Mouse (Mus musculus) bone marrow, adult 2 months (tissue): ENCODE results near the gene Galnt10. TPM values are rescaled to one million over a fixed set of nuclear protein-coding genes. Genes with fewer than 3 reads are reported as not detected.

ENCODE experiments used
- H3K27ac ChIP-seq: fragments of 200-500 bp; 2 replicates; pipeline ENCODE4 v1.5.1; 2012; ENCODE audit warnings: low read depth, mild to moderate bottlenecking, control low read depth, inconsistent platforms, low read length; ENCODE audit not compliant: control insufficient read depth, poor library complexity, insufficient read depth
- H3K4me1 ChIP-seq: fragments of 200-500 bp; 2 replicates; pipeline ENCODE4 v1.6.1; 2011; ENCODE audit warnings: low read length; ENCODE audit not compliant: control insufficient read depth, insufficient read depth
- H3K4me3 ChIP-seq: fragments of 200-500 bp; replicated peaks from 2 replicates; pipeline ENCODE3; 2011; ENCODE audit warnings: mild to moderate bottlenecking, low read depth, low read length, control low read depth; ENCODE audit not compliant: control insufficient read depth
- CTCF ChIP-seq: fragments of 200-500 bp; IDR thresholded peaks from 2 replicates; pipeline ENCODE4 v1.5.1; 2011; ENCODE audit warnings: low read length, control low read depth; ENCODE audit not compliant: control insufficient read depth, insufficient read depth
- POLR2A ChIP-seq: fragments of 200-500 bp; IDR thresholded peaks from 2 replicates; pipeline ENCODE4 v1.6.1; 2011; ENCODE audit warnings: low read depth, mild to moderate bottlenecking, control low read depth, low read length, borderline replicate concordance; ENCODE audit not compliant: control insufficient read depth
- WGBS: fragments of 180-500 bp; shearing (Covaris S2); methylation state at CpG from one replicate; pipeline ENCODE4 v1.1.7; 2018; 5-methylcytosine and 5-hydroxymethylcytosine counted together
- polyA plus RNA-seq: library from polyadenylated mRNA; stranded (reverse); fragments of >200 nt; gene quantifications from 2 replicates; pipeline ENCODE4 v1.2.4, GENCODE M21; 2011; ENCODE audit warnings: low replicate concordance; ENCODE audit not compliant: missing spikeins, insufficient read depth, insufficient read length

The Galnt10 gene
- polyA plus RNA-seq, 1 experiment: 16.6 TPM

DNA sequence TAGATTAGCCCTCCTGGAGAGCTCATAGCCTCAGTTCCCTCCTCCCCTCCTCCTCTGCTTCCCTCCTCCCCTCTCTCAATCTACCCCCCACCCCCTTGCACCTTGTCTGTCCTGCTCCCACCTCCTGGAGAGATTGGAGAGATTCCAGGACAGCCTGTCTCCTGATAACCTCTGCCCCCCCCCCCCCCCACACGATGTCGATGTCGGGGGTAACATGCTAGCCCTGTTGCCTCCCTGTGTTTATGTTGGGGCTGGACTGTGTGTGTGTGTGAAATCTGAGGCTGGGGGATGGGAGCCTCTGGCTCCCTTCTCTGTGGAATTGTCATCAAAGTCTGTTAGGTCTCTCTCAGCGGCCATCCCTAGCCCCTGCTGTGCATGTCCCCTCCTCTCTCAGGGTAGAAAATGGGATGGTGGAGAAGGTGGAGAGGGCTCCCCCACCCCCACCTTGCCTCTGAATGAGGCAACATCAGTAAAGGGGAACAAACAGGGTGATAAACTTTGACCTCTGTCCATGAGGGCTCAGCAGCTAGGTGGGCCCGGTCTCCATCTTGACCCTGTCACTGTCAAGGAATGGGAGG lies 26.0 kb downstream of the Galnt10 start:
- peaks cover 5% of the 10 kb centered on the region; the same call in 1 of the 2 replicates for H3K4me1 ChIP-seq
- WGBS: 55% methylated on average over 5 of the region's 5 CpGs
- no peak overlapping the region for H3K4me3 ChIP-seq
- TF ChIP-seq CTCF: no peak
- H3K27ac ChIP-seq: no peak overlapping the region

DNA sequence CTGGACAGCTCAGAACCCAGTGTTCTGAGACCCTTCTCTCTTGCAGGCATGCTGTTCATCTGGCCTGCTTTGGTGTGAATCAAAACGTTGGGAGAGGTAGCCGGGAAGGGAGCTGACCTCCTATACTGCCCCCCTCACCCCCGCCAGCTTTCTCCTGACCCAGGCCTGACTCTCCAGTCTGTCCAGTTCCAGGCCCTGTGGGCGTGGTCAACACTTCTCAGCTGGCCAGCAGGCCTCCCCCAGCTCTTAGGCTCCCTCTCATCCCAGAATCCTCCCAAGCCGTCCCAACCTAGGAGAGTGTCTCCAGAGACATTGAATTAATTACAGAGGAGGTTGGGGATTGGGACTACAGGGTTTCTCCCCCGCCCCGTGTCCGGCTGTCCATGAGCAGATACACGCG lies 26.6 kb downstream of the Galnt10 start:
- WGBS: 88% methylated on average over 10 of the region's 10 CpGs
- peaks cover 5% of the 10 kb centered on the region; the same call in 1 of the 2 replicates for H3K4me1 ChIP-seq
- H3K4me3 ChIP-seq: no peak overlapping the region
- no peak for TF ChIP-seq CTCF
- TF ChIP-seq POLR2A: no peak
- H3K27ac ChIP-seq: no peak overlapping the region

DNA sequence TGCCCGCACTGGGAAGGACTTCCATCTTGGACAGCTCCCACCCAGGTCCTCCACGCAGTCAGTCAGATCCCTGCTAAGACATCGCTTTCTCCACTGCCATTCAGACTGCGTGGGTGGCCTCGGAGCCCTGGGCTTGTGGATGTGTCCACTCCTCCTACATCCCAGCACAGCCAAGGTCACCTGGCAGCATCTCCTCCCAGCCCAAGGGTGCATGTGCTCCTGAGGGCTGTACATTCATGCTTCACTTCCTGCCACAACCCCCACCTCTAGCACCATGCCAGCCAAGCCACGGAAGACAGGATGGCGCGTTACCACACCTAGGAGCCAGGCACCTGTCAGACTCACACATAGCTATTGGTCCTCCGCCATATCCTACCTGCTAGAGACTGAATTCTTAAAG lies 27.8 kb downstream of the Galnt10 start:
- H3K27ac ChIP-seq: no peak overlapping the region
- 72% methylated on average over 9 of the region's 9 CpGs for WGBS
- H3K4me3 ChIP-seq: no peak overlapping the region
- TF ChIP-seq POLR2A (no peak), CTCF (no peak)
- peaks cover 5% of the 10 kb centered on the region; the same call in 1 of the 2 replicates for H3K4me1 ChIP-seq

DNA sequence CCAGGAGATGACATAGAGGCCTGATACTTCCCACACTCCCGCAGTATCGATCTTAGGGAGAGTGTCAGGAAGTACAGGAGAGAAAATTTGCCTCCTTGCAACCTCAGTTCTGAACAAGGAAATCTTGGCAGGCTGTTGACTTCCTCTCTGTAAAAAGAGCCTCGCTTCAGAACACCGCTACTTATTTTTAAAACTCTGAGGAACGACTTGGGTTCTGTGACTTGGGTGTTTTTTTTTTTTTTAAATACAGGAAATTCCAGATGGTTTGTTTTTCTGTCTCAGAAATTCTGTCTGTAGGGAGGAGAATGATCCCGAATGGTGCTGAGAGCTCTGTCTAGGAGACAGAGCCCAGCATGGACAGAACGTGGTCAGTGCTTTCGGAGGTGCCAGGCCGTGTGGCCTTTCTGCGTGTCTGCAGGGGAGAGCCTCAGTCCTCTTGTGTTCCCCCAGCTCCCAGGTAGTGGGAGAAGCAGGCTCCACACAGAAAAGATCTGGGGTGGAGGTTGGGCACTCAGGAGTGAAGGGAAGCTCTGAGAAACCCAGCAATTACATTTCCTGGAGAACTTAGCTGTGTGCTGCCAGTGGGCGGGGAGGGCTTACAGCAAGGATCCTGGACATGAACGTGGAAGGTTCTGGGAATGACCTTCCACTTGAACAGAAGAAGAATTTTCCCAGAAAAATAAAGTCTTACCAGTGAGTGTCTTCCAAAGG lies 28.9 kb downstream of the Galnt10 start:
- H3K4me1 ChIP-seq: peaks cover 5% of the 10 kb centered on the region; the same call in 1 of the 2 replicates
- 39% methylated on average over 12 of the region's 12 CpGs for WGBS
- no peak for TF ChIP-seq POLR2A
- TF ChIP-seq CTCF: no peak

DNA sequence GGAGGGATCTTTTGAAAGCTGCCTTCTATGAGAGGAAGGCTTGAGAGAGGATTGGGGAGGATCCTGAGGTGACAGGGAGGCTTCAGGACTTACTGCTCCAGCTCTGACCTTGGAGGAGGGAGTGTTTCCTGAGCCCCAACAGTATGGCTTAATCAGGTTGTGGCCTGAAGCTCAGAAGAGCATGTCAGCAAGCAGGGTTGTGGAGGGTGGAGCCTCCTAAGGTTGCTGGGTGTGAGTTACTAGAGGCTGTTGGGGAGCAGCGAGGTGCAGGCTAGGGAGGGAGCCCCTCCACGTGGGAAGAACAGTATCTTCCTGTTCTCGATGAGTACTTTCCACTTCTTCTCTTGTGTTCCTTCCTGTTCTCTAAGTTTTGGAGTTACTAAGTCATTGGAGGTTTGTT lies 32.0 kb downstream of the Galnt10 start:
- Histone ChIP-seq H3K27ac (no peak overlapping the region), H3K4me3 (no peak overlapping the region), H3K4me1 (peaks cover 5% of the 10 kb centered on the region; the same call in 1 of the 2 replicates)
- TF ChIP-seq POLR2A (no peak), CTCF (no peak)
- 12% methylated on average over 3 of the region's 3 CpGs for WGBS

More for the DNA sequence above, 28.9 kb downstream of the Galnt10 start:
- H3K4me3 ChIP-seq: no peak overlapping the region
- peak overlapping the region; percentile 31; the same call in 1 of the 2 replicates for H3K27ac ChIP-seq

DNA sequence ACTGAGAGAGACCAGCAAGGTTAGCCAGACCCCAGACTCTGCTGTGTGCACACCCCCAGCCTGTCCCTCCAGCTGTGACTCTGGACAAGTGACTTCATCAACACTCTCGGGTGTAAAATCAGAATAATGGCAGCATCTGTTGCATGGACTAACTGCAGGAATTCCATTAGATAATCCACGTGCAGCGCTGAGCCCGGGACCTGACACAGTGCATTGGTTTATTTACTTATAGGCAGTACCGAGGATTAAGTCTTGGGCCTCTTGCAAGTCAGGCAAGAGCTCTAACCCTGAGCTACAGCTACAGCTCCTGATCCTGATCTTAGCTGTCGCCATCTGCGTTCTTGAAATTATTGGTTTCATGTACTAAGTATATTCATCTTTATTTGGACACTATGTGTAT lies 37.3 kb downstream of the Galnt10 start:
- peaks cover 6% of the 10 kb centered on the region for H3K4me1 ChIP-seq
- 85% methylated on average over 7 of the region's 7 CpGs for WGBS
- H3K4me3 ChIP-seq: no peak overlapping the region
- TF ChIP-seq CTCF (no peak), POLR2A (no peak)
- no peak overlapping the region for H3K27ac ChIP-seq

DNA sequence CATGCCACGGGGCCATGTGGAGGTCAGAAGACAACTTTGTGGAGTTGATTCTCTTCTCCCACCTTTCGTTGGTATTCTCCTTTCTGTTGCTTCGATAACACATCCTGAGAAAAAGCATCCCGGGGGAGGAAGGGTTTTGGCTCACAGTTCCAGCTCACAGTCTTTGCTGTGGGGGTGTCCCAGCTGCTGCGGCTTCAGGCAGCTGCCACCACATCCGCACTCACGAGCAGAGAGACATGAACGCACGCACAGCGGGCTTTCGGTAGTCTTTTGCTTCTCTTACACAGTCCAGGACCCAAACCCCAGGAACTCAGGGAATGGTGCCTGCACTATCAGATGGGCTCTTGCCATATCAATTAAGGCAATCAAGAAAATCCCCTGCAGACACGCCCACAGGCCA lies 37.9 kb downstream of the Galnt10 start:
- TF ChIP-seq CTCF: no peak
- 87% methylated on average over 12 of the region's 12 CpGs for WGBS
- H3K4me3 ChIP-seq: no peak overlapping the region
- no peak overlapping the region for H3K27ac ChIP-seq
- peaks cover 10% of the 10 kb centered on the region for H3K4me1 ChIP-seq

DNA sequence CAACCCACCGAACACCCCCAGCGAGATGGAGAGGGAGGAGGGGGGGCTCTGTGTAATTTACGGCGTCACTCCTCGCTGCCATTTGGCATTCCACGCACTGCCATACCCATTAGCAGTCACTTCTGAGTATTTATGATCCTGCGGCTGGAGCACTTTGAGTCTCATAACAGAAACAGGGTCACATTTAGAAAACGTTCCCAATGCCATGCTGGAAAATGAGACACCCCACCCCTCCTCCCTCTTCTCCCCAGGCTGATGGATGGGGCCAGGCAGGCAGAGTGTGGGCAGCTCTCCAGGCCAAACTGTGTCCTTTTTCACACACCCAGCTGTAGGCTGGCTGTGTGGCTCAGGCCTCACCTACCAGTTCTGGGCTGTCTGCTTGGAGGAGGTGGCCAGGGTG lies 38.7 kb downstream of the Galnt10 start:
- TF ChIP-seq CTCF: no peak
- TF ChIP-seq POLR2A: no peak
- 86% methylated on average over 8 of the region's 8 CpGs for WGBS
- H3K4me3 ChIP-seq: no peak overlapping the region
- no peak overlapping the region for H3K27ac ChIP-seq
- H3K4me1 ChIP-seq: peaks cover 16% of the 10 kb centered on the region
